Mouse (Mus musculus): ENCODE data around the gene Csrp1. TPM values are rescaled to one million over a fixed set of nuclear protein-coding genes. Genes with fewer than 3 reads are reported as not detected.

Csrp1 gene
- total and polyA plus RNA-seq, 2 experiments from 2014 or later, result 33.0 to 95.2 TPM

DNA sequence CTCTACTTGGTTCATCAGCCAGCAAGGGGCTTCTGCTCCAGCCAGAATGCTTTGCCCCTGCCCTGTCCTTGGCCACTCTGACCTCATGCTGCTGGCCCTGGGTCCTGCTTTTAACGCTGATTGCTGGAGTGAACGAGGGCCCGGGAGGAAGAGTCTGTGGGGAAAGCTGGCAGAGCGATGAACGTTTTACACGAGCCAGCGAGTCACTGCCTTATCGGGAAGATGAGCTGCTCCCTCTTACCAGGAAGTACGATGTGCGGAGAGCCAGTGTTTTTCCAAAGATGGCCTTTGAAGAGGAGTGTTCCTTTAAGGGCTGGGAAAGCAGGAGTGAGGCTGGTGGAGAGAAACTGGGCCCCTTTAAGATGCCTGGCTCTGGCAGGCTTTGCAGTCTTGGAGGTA is 28.4 kb upstream of the Csrp1 start:
- Histone ChIP-seq H3K27ac (no peak overlapping the region), H3K9me3 (ENCODE audit: low read length) (no peaks in the 10 kb centered on the region), H3K27me3 (ENCODE audit: insufficient read depth, low read length) (no peaks in the 10 kb centered on the region), H3K4me2 (ENCODE audit: low read depth, low read length) (no peak overlapping the region), H3K36me3 (ENCODE audit: insufficient read depth, low read length) (no peaks in the 10 kb centered on the region), H3K4me3 (ENCODE audit: low read length) (no peak overlapping the region), H3K4me1 (ENCODE audit: insufficient read depth, low read length) (peaks cover 3% of the 10 kb centered on the region; the same call in 1 of the 2 replicates), H3K9ac (replicated peaks; ENCODE audit: low read length) (no peak overlapping the region)
- TF ChIP-seq CTCF (IDR thresholded peaks at IDR 0.05; ENCODE audit: low read depth), result no peak
- ATAC-seq (no peak), DNase-seq (ENCODE audit: low spot score) (no peak)
- WGBS, result 50% methylated on average over 10 of the region's 10 CpGs

DNA sequence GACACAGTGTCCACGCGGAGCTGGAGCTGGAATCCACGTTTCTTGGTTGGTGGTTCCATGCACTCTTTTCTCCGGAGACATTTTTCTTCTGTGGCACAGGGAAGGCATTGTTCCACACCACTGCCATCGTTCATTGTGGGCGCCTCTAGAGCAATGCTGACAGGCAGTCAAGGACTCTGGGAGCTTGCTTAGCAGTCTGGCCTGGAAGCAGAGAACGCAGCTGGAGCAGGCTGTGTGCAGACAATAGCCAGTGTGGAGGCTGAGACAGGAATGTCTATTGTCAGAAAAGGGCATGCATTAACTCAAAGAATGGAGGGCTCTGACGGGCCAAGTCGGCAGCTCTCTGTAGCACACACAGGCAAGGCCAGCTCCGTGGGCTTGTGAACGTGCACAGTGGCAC is 25.7 kb upstream of the Csrp1 start:
- no peaks in the 10 kb centered on the region for H3K36me3 ChIP-seq (ENCODE audit: insufficient read depth, low read length)
- TF ChIP-seq CTCF (IDR thresholded peaks at IDR 0.05; ENCODE audit: low read depth), result no peak
- ATAC-seq, result peak; percentile 31; the same call in 1 of the 2 replicates

DNA sequence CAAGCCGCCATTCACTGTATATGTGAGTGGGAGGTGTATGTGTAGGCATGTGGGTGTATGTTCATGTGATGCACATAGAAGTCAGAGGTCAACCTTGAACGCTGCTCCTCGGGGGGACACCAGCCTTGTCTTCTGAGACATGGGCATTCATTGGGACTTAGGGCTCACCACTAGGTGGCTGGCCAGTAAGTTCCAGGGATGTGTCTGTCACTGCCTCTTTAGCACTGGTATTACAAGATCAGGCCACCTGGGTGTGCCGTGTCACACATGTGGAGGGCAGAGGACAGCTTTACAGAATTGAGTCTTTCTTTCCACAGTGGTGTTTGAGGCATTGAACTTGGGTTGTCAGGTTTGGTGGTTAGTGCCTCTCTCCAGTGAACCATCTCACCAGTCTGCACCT is 22.4 kb upstream of the Csrp1 start:
- peaks cover 3% of the 10 kb centered on the region; the same call in 1 of the 2 replicates for H3K4me1 ChIP-seq (ENCODE audit: insufficient read depth, low read length)
- no peak overlapping the region for H3K4me2 ChIP-seq (ENCODE audit: low read depth, low read length)
- DNase-seq (ENCODE audit: low spot score) (no peak), ATAC-seq (no peak)
- no peaks in the 10 kb centered on the region for H3K9me3 ChIP-seq (ENCODE audit: low read length)
- H3K27ac ChIP-seq, result no peak overlapping the region
- 78% methylated on average over 4 of the region's 4 CpGs for WGBS
- no peak overlapping the region for H3K4me3 ChIP-seq (ENCODE audit: low read length)
- H3K9ac ChIP-seq (replicated peaks; ENCODE audit: low read length), result no peak overlapping the region
- H3K36me3 ChIP-seq (ENCODE audit: insufficient read depth, low read length), result no peaks in the 10 kb centered on the region
- peak; percentile 41 for TF ChIP-seq CTCF (IDR thresholded peaks at IDR 0.05; ENCODE audit: low read depth)
- H3K27me3 ChIP-seq (ENCODE audit: insufficient read depth, low read length), result no peaks in the 10 kb centered on the region

More for the DNA sequence above, 25.7 kb upstream of the Csrp1 start:
- H3K9ac ChIP-seq (replicated peaks; ENCODE audit: low read length), result no peak overlapping the region
- H3K4me2 ChIP-seq (ENCODE audit: low read depth, low read length), result no peak overlapping the region
- H3K4me3 ChIP-seq (ENCODE audit: low read length), result no peak overlapping the region
- H3K27me3 ChIP-seq (ENCODE audit: insufficient read depth, low read length), result no peaks in the 10 kb centered on the region
- no peaks in the 10 kb centered on the region for H3K9me3 ChIP-seq (ENCODE audit: low read length)
- no peak for DNase-seq (ENCODE audit: low spot score)
- H3K27ac ChIP-seq, result no peak overlapping the region
- 32% methylated on average over 11 of the region's 11 CpGs for WGBS
- H3K4me1 ChIP-seq (ENCODE audit: insufficient read depth, low read length), result peaks cover 3% of the 10 kb centered on the region; the same call in 1 of the 2 replicates

DNA sequence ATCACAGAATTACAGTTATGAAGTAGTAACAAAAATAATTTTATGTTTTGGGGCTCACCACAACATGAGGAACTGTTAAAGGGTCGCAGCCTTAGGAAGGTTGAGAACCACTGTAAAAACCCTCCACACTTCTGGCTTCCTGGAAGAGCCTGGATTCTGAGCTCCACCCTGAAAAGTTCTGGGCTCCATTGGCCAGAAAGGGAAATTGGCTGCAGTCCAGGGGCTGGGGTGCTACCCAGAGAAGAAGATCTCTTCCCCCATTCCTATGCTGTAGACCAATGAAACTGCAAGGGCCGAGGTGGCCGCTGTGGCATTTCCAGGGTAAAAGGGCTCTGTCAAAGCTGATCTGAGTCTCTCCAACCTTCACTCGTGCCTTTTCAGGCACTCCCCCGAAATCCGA is 21.8 kb upstream of the Csrp1 start:
- no peak overlapping the region for H3K9ac ChIP-seq (replicated peaks; ENCODE audit: low read length)
- WGBS, result 26% methylated on average over 6 of the region's 6 CpGs
- no peak overlapping the region for H3K4me2 ChIP-seq (ENCODE audit: low read depth, low read length)
- peak overlapping the region; percentile 32; the same call in 1 of the 2 replicates for H3K27ac ChIP-seq
- ATAC-seq (no peak), DNase-seq (ENCODE audit: low spot score) (no peak)
- H3K36me3 ChIP-seq (ENCODE audit: insufficient read depth, low read length), result no peaks in the 10 kb centered on the region
- no peak for TF ChIP-seq CTCF (IDR thresholded peaks at IDR 0.05; ENCODE audit: low read depth)
- H3K4me3 ChIP-seq (ENCODE audit: low read length), result no peak overlapping the region
- peaks cover 3% of the 10 kb centered on the region; the same call in 1 of the 2 replicates for H3K4me1 ChIP-seq (ENCODE audit: insufficient read depth, low read length)
- H3K9me3 ChIP-seq (ENCODE audit: low read length), result no peaks in the 10 kb centered on the region
- no peaks in the 10 kb centered on the region for H3K27me3 ChIP-seq (ENCODE audit: insufficient read depth, low read length)

DNA sequence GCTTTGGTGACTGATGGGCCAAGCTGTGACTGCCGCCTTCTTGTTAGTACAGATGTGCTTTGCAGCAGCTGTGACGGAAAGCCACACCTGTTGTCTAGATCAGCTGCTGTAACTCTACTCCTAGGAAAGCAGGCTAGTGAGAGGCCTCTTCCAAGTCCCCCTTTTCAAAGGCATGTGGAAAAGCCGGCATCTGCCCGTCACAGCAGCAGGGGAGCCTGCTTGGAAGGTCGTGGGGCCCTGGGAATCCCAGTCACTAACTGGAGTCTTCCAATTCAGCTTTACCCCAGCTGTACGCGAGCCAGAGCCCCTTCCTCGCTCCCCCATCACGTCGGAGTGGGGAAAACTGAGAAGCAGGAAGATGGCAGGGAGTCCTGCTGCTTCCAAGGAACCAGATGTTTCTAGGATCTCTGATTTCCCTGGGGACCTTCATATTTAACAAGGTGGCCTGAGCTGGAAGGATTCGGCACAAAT is 21.4 kb upstream of the Csrp1 start:
- Histone ChIP-seq H3K4me1 (ENCODE audit: insufficient read depth, low read length) (peaks cover 3% of the 10 kb centered on the region; the same call in 1 of the 2 replicates), H3K27ac (peak overlapping the region; percentile 32; the same call in 1 of the 2 replicates), H3K36me3 (ENCODE audit: insufficient read depth, low read length) (no peaks in the 10 kb centered on the region), H3K9me3 (ENCODE audit: low read length) (no peaks in the 10 kb centered on the region), H3K4me3 (ENCODE audit: low read length) (peak overlapping the region; percentile 16; the same call in 1 of the 2 replicates), H3K9ac (replicated peaks; ENCODE audit: low read length) (peak overlapping the region; percentile 3; the same call in 1 of the 2 replicates), H3K27me3 (ENCODE audit: insufficient read depth, low read length) (no peaks in the 10 kb centered on the region), H3K4me2 (ENCODE audit: low read depth, low read length) (peak overlapping the region; percentile 59)
- TF ChIP-seq CTCF (IDR thresholded peaks at IDR 0.05; ENCODE audit: low read depth), result no peak
- ATAC-seq (0 out of 2 replicates have a peak, but pooled peaks have one; percentile 25), DNase-seq (ENCODE audit: low spot score) (no peak)
- 7% methylated on average over 11 of the region's 11 CpGs for WGBS

DNA sequence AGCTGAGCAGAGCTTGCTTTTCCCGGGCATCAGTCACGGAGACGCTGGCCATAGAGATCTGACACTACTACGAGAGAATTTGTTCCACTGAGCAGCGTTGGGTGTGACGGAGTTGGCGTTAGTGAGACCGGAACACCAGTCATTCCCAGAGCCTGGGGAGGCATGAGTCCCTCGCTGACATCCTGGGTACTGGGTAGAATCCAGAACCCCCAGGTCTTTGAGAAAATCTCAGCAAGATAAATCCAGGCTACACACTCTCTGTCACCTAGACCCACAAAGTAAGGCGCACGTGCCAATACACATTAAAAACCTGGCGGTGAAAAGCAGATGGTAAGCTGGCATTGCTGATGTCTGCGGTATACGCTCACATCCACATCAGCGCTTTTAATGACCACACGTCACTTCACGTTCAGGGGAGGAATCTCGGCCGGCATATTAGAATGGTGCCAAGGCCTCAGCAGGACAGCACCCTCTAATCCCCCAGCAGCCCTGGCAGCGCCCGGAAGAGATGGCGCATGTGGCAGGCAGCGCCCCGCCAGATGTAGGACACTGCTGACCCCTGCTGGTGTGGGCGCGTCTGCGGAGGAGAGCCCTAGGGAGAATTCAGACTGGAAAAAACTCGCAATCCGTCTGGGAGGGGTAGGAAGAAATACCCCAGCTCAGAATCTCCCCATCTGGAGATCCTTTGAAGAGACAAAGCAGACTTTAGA is 20.7 kb upstream of the Csrp1 start:
- 2% methylated on average over 29 of the region's 29 CpGs for WGBS
- Histone ChIP-seq H3K27ac (peak overlapping the region; percentile 17; the same call in 1 of the 2 replicates), H3K36me3 (ENCODE audit: insufficient read depth, low read length) (no peaks in the 10 kb centered on the region), H3K9ac (replicated peaks; ENCODE audit: low read length) (peak overlapping the region; percentile 3; the same call in 1 of the 2 replicates), H3K4me3 (ENCODE audit: low read length) (peak overlapping the region; percentile 16), H3K9me3 (ENCODE audit: low read length) (no peaks in the 10 kb centered on the region), H3K27me3 (ENCODE audit: insufficient read depth, low read length) (no peaks in the 10 kb centered on the region), H3K4me2 (ENCODE audit: low read depth, low read length) (peak overlapping the region; percentile 59), H3K4me1 (ENCODE audit: insufficient read depth, low read length) (peaks cover 3% of the 10 kb centered on the region; the same call in 1 of the 2 replicates)
- DNase-seq (ENCODE audit: low spot score) (peak; percentile 91), ATAC-seq (peak; percentile 77)
- TF ChIP-seq CTCF (IDR thresholded peaks at IDR 0.05; ENCODE audit: low read depth), result peak; percentile 84

Measured in hindbrain, postnatal 0 days (tissue).